Mouse (Mus musculus): ENCODE data around the gene Fancm. TPM values are rescaled to one million over a fixed set of nuclear protein-coding genes. Genes with fewer than 3 reads are reported as not detected.
"Not testable (repeated sequence)": the region's sequence is repeated elsewhere in the genome, so short reads cannot be mapped to it uniquely, and the experiment has no call there.

The Fancm gene
- polyA plus RNA-seq, 1 experiment from 2014 or later = 18.6 TPM

- Histone ChIP-seq H3K9me3 (ENCODE audit: control insufficient read depth, low read length) (no peaks in the 10 kb centered on the region), H3K4me3 (ENCODE audit: low read depth, low read length) (peak within 1 kb of the TSS; percentile 61), H3K4me2 (ENCODE audit: low read depth, severe bottlenecking) (peak within 1 kb of the TSS; percentile 32; the same call in 1 of the 2 replicates), H3K9ac (ENCODE audit: low read length) (peak within 1 kb of the TSS; percentile 79), H3K27ac (replicated peaks; ENCODE audit: low read depth, low read length) (peak within 1 kb of the TSS; percentile 72), H3K27me3 (ENCODE audit: control insufficient read depth, insufficient read depth, low read length) (no peaks in the 10 kb centered on the region), H3K4me1 (ENCODE audit: control insufficient read depth, insufficient read depth, low read length) (peaks cover 9% of the 10 kb centered on the region; the same call in 1 of the 2 replicates), H3K36me3 (ENCODE audit: control insufficient read depth, insufficient read depth, low read length) (no peaks in the 10 kb centered on the region)
- peak; percentile 96 for DNase-seq (ENCODE audit: low spot score)
- WGBS = under 1% methylated on average over 70 of the region's 70 CpGs
- peak; percentile 97 for ATAC-seq (ENCODE audit: insufficient number of reproducible peaks, low FRiP score, low TSS enrichment, low read depth)
These were observed 96.9 kb downstream of the Fancm start, which contains the start of gene Mis18bp1 for GRCm38 (mm10) chr12:65172021-65172951. Gene Mis18bp1, minus strand, starts transcription at chr12:65172604.

- not testable (repeated sequence) for H3K27me3 ChIP-seq (ENCODE audit: control insufficient read depth, insufficient read depth, low read length); H3K9me3 ChIP-seq (ENCODE audit: control insufficient read depth, low read length); H3K9ac ChIP-seq (ENCODE audit: low read length); H3K36me3 ChIP-seq (ENCODE audit: control insufficient read depth, insufficient read depth, low read length); H3K4me1 ChIP-seq (ENCODE audit: control insufficient read depth, insufficient read depth, low read length)
- Histone ChIP-seq H3K4me3 (ENCODE audit: low read depth, low read length) (peak overlapping the region; percentile 61), H3K27ac (replicated peaks; ENCODE audit: low read depth, low read length) (peak overlapping the region; percentile 72), H3K4me2 (ENCODE audit: low read depth, severe bottlenecking) (0 out of 2 replicates have a peak overlapping the region, but pooled peaks have one; percentile 8)
- WGBS = 28% methylated on average over 8 of the region's 8 CpGs
- peak; percentile 53 for ATAC-seq (ENCODE audit: insufficient number of reproducible peaks, low FRiP score, low TSS enrichment, low read depth)
- DNase-seq (ENCODE audit: low spot score) = peak; percentile 41
These were observed 97.6 kb downstream of the Fancm start for GRCm38 (mm10) chr12:65172959-65173358.

GRCm38 (mm10) chr12:65173736-65174135 lies 98.3 kb downstream of the Fancm start:
- WGBS = 91% methylated on average over 5 of the region's 5 CpGs
- H3K4me2 ChIP-seq (ENCODE audit: low read depth, severe bottlenecking) = no peak overlapping the region
- H3K36me3 ChIP-seq (ENCODE audit: control insufficient read depth, insufficient read depth, low read length) = no peaks in the 10 kb centered on the region
- no peak for ATAC-seq (ENCODE audit: insufficient number of reproducible peaks, low FRiP score, low TSS enrichment, low read depth)
- peaks cover 9% of the 10 kb centered on the region; the same call in 1 of the 2 replicates for H3K4me1 ChIP-seq (ENCODE audit: control insufficient read depth, insufficient read depth, low read length)
- no peak overlapping the region for H3K4me3 ChIP-seq (ENCODE audit: low read depth, low read length)
- no peak overlapping the region for H3K9ac ChIP-seq (ENCODE audit: low read length)
- H3K27ac ChIP-seq (replicated peaks; ENCODE audit: low read depth, low read length) = no peak overlapping the region
- H3K27me3 ChIP-seq (ENCODE audit: control insufficient read depth, insufficient read depth, low read length) = no peaks in the 10 kb centered on the region
- H3K9me3 ChIP-seq (ENCODE audit: control insufficient read depth, low read length) = no peaks in the 10 kb centered on the region
- no peak for DNase-seq (ENCODE audit: low spot score)

Other genes starting within 250 kb of the Fancm start
- 2.1 and 2.4 TPM in 2 replicates for gene Gm527, start 157.7 kb upstream of the Fancm start, polyA plus RNA-seq (2014; fragmentation: Nextera tagmentation; extraction: Ambion mirVana)
- 10.8 and 11.6 TPM in 2 replicates for gene Klhl28, start 110.1 kb upstream of the Fancm start, polyA plus RNA-seq (2014; fragmentation: Nextera tagmentation; extraction: Ambion mirVana)
- gene Togaram1, start 109.8 kb upstream of the Fancm start, polyA plus RNA-seq (2014; fragmentation: Nextera tagmentation; extraction: Ambion mirVana) = 27.3 and 28.1 TPM in 2 replicates
- gene Prpf39, start 39.3 kb upstream of the Fancm start, polyA plus RNA-seq (2014; fragmentation: Nextera tagmentation; extraction: Ambion mirVana) = 74.4 and 79.0 TPM in 2 replicates
- 627 and 648 TPM in 2 replicates for gene Fkbp3, start 1.6 kb upstream of the Fancm start, polyA plus RNA-seq (2014; fragmentation: Nextera tagmentation; extraction: Ambion mirVana)
- 80.3 and 86.8 TPM in 2 replicates for gene Mis18bp1, start 97.0 kb downstream of the Fancm start, polyA plus RNA-seq (2014; fragmentation: Nextera tagmentation; extraction: Ambion mirVana)
- not detected in 2 replicates for gene Wdr20rt, start 149.9 kb downstream of the Fancm start, polyA plus RNA-seq (2014; fragmentation: Nextera tagmentation; extraction: Ambion mirVana)

Measured in limb, embryonic 11.5 days (tissue).